Mouse (Mus musculus) brown adipose tissue, adult 24 weeks (tissue): Measurements from ENCODE around the gene Rarb. TPM values are rescaled to one million over a fixed set of nuclear protein-coding genes. Genes with fewer than 3 reads are reported as not detected.
A peak's percentile ranks its signal among the peaks of the same experiment; 100 is the strongest.

Source experiments
- H3K27ac ChIP-seq: fragments of 200-500 bp; replicated peaks from 2 replicates; pipeline ENCODE4 v1.5.1; 2012; ENCODE audit warnings: low read depth, mild to moderate bottlenecking, low read length
- H3K4me1 ChIP-seq: fragments of 200-500 bp; 2 replicates; pipeline ENCODE4 v1.6.1; 2012; ENCODE audit warnings: low read length, mixed read lengths; ENCODE audit not compliant: control insufficient read depth, insufficient read depth, insufficient read length
- H3K4me3 ChIP-seq: fragments of 200-500 bp; 2 replicates; pipeline ENCODE4 v1.5.1; 2012; ENCODE audit warnings: low read depth, mild to moderate bottlenecking, low read length, moderate library complexity; ENCODE audit not compliant: insufficient read depth
- polyA plus RNA-seq: library from polyadenylated mRNA; stranded (reverse); fragments of >200 nt; gene quantifications from 2 replicates; pipeline ENCODE4 v1.2.4, GENCODE M21; 2012; ENCODE audit not compliant: missing spikeins, insufficient read depth, insufficient read length

The Rarb gene
- polyA plus RNA-seq, 1 experiment: 9.2 TPM

GRCm38 (mm10) chr14:16574925-16575721, 243.8 kb downstream of the Rarb start:
- Histone ChIP-seq H3K4me1 (0 out of 2 replicates have a peak, but pooled peaks cover 2% of the 10 kb centered on the region), H3K27ac (peak overlapping the region; percentile 86), H3K4me3 (peak overlapping the region; percentile 65)

GRCm38 (mm10) chr14:16573475-16574171, 245.3 kb downstream of the Rarb start:
- peaks cover 6% of the 10 kb centered on the region; the same call in 1 of the 2 replicates for H3K4me1 ChIP-seq
- H3K4me3 ChIP-seq: peak overlapping the region; percentile 65
- peak overlapping the region; percentile 56 for H3K27ac ChIP-seq

- H3K4me1 ChIP-seq: peaks cover 6% of the 10 kb centered on the region; the same call in 1 of the 2 replicates
- peak overlapping the region; percentile 65 for H3K4me3 ChIP-seq
- H3K27ac ChIP-seq: peak overlapping the region; percentile 83
Measured at GRCm38 (mm10) chr14:16572755-16573340, 246.1 kb downstream of the Rarb start.

- peaks cover 4% of the 10 kb centered on the region; the same call in 1 of the 2 replicates for H3K4me1 ChIP-seq
- H3K4me3 ChIP-seq: no peak overlapping the region
- H3K27ac ChIP-seq: no peak overlapping the region
Measured at GRCm38 (mm10) chr14:16569506-16570001, 249.4 kb downstream of the Rarb start.

- no peak overlapping the region for H3K27ac ChIP-seq
- H3K4me3 ChIP-seq: no peak overlapping the region
- H3K4me1 ChIP-seq: peaks cover 6% of the 10 kb centered on the region; the same call in 1 of the 2 replicates
Measured at GRCm38 (mm10) chr14:16566920-16567319, 252.0 kb downstream of the Rarb start.

GRCm38 (mm10) chr14:16563912-16564311, 255.0 kb downstream of the Rarb start:
- H3K4me1 ChIP-seq: peaks cover 10% of the 10 kb centered on the region
- H3K27ac ChIP-seq: no peak overlapping the region
- no peak overlapping the region for H3K4me3 ChIP-seq

- Histone ChIP-seq H3K4me1 (peaks cover 10% of the 10 kb centered on the region), H3K27ac (no peak overlapping the region), H3K4me3 (no peak overlapping the region)
Measured at GRCm38 (mm10) chr14:16561496-16562170, 257.3 kb downstream of the Rarb start.

GRCm38 (mm10) chr14:16559294-16560217, 259.4 kb downstream of the Rarb start:
- Histone ChIP-seq H3K27ac (peak overlapping the region; percentile 39; the same call in 1 of the 2 replicates), H3K4me3 (no peak overlapping the region), H3K4me1 (peaks cover 20% of the 10 kb centered on the region)

- H3K4me1 ChIP-seq: peaks cover 27% of the 10 kb centered on the region
- H3K27ac ChIP-seq: no peak overlapping the region
- H3K4me3 ChIP-seq: no peak overlapping the region
Measured at GRCm38 (mm10) chr14:16558033-16558432, 260.9 kb downstream of the Rarb start.

- Histone ChIP-seq H3K4me3 (no peak overlapping the region), H3K4me1 (peaks cover 37% of the 10 kb centered on the region), H3K27ac (peak overlapping the region; percentile 76)
Measured at GRCm38 (mm10) chr14:16554643-16555459, 264.1 kb downstream of the Rarb start.

GRCm38 (mm10) chr14:16554319-16554642, 264.7 kb downstream of the Rarb start:
- Histone ChIP-seq H3K4me1 (peaks cover 40% of the 10 kb centered on the region), H3K27ac (peak overlapping the region; percentile 76), H3K4me3 (no peak overlapping the region)

GRCm38 (mm10) chr14:16552293-16552692, 266.7 kb downstream of the Rarb start:
- Histone ChIP-seq H3K4me3 (no peak overlapping the region), H3K4me1 (peaks cover 38% of the 10 kb centered on the region), H3K27ac (no peak overlapping the region)

GRCm38 (mm10) chr14:16551843-16552242, 267.1 kb downstream of the Rarb start:
- Histone ChIP-seq H3K4me3 (no peak overlapping the region), H3K27ac (no peak overlapping the region), H3K4me1 (peaks cover 40% of the 10 kb centered on the region)
